Mouse (Mus musculus): ENCODE data around the gene Tpmt.

- TF ChIP-seq CTCF (IDR thresholded peaks at IDR 0.05; ENCODE audit: low read depth, low read length) (no peak), POLR2A (IDR thresholded peaks at IDR 0.05; ENCODE audit: extremely low read depth, insufficient read depth, low read length) (no peak)
These were observed 3.5 kb upstream of the Tpmt start for GRCm38 (mm10) chr13:47047996-47048395.
